Mouse (Mus musculus): Measurements from ENCODE around the gene Mcm2.

Gene Mcm2

GRCm38 (mm10) chr6:88926870-88927269 lies 28.3 kb upstream of the Mcm2 start:
- DNase-seq (ENCODE audit: low read depth, low spot score), result no peak

GRCm38 (mm10) chr6:88925640-88926205 lies 27.1 kb upstream of the Mcm2 start:
- peak; percentile 74 for DNase-seq (ENCODE audit: low read depth, low spot score)

GRCm38 (mm10) chr6:88924502-88925275 lies 26.1 kb upstream of the Mcm2 start:
- DNase-seq (ENCODE audit: low read depth, low spot score), result no peak

- DNase-seq (ENCODE audit: low read depth, low spot score), result no peak
Measured at GRCm38 (mm10) chr6:88918802-88919201, 20.2 kb upstream of the Mcm2 start.

- DNase-seq (ENCODE audit: low read depth, low spot score), result peak; percentile 87
Measured at GRCm38 (mm10) chr6:88916153-88916552, 17.6 kb upstream of the Mcm2 start.

- DNase-seq (ENCODE audit: low read depth, low spot score), result no peak
Measured at GRCm38 (mm10) chr6:88915510-88915909, 16.9 kb upstream of the Mcm2 start.

- DNase-seq (ENCODE audit: low read depth, low spot score), result no peak
Measured at GRCm38 (mm10) chr6:88914799-88915198, 16.2 kb upstream of the Mcm2 start.

- DNase-seq (ENCODE audit: low read depth, low spot score), result no peak
Measured at GRCm38 (mm10) chr6:88913440-88913839, 14.9 kb upstream of the Mcm2 start.

GRCm38 (mm10) chr6:88913022-88913421 lies 14.4 kb upstream of the Mcm2 start:
- DNase-seq (ENCODE audit: low read depth, low spot score), result no peak

GRCm38 (mm10) chr6:88909151-88909550 lies 10.6 kb upstream of the Mcm2 start:
- no peak for DNase-seq (ENCODE audit: low read depth, low spot score)

GRCm38 (mm10) chr6:88906369-88907108 lies 8.0 kb upstream of the Mcm2 start:
- DNase-seq (ENCODE audit: low read depth, low spot score), result peak; percentile 88

GRCm38 (mm10) chr6:88905042-88905441 lies 6.5 kb upstream of the Mcm2 start:
- DNase-seq (ENCODE audit: low read depth, low spot score), result no peak

- DNase-seq (ENCODE audit: low read depth, low spot score), result no peak
Measured at GRCm38 (mm10) chr6:88904456-88904974, 5.9 kb upstream of the Mcm2 start.

- no peak for DNase-seq (ENCODE audit: low read depth, low spot score)
Measured at GRCm38 (mm10) chr6:88903708-88904107, 5.1 kb upstream of the Mcm2 start.

- DNase-seq (ENCODE audit: low read depth, low spot score), result peak; percentile 99
Measured at GRCm38 (mm10) chr6:88901947-88902820, 3.6 kb upstream of the Mcm2 start, which contains the start of gene Tpra1. Gene Tpra1 (plus strand): TSS chr6:88902251.

- no peak for DNase-seq (ENCODE audit: low read depth, low spot score)
Measured at GRCm38 (mm10) chr6:88901471-88901870, 2.9 kb upstream of the Mcm2 start.

- DNase-seq (ENCODE audit: low read depth, low spot score), result no peak
Measured at GRCm38 (mm10) chr6:88899628-88900027, 1.0 kb upstream of the Mcm2 start.

- DNase-seq (ENCODE audit: low read depth, low spot score), result no peak
Measured at GRCm38 (mm10) chr6:88899086-88899485, 506 bp upstream of the Mcm2 start.

- no peak for DNase-seq (ENCODE audit: low read depth, low spot score)
Measured at GRCm38 (mm10) chr6:88897246-88897645, 1.3 kb downstream of the Mcm2 start.

- peak; percentile 88 for DNase-seq (ENCODE audit: low read depth, low spot score)
Measured at GRCm38 (mm10) chr6:88895943-88896342, 2.6 kb downstream of the Mcm2 start.

- DNase-seq (ENCODE audit: low read depth, low spot score), result peak; percentile 84
Measured at GRCm38 (mm10) chr6:88893559-88893958, 5.0 kb downstream of the Mcm2 start.

All from ES-CJ7 (cell line).